ENCODE assay signal across 8 mouse cellular contexts in the genomic region with DNA sequence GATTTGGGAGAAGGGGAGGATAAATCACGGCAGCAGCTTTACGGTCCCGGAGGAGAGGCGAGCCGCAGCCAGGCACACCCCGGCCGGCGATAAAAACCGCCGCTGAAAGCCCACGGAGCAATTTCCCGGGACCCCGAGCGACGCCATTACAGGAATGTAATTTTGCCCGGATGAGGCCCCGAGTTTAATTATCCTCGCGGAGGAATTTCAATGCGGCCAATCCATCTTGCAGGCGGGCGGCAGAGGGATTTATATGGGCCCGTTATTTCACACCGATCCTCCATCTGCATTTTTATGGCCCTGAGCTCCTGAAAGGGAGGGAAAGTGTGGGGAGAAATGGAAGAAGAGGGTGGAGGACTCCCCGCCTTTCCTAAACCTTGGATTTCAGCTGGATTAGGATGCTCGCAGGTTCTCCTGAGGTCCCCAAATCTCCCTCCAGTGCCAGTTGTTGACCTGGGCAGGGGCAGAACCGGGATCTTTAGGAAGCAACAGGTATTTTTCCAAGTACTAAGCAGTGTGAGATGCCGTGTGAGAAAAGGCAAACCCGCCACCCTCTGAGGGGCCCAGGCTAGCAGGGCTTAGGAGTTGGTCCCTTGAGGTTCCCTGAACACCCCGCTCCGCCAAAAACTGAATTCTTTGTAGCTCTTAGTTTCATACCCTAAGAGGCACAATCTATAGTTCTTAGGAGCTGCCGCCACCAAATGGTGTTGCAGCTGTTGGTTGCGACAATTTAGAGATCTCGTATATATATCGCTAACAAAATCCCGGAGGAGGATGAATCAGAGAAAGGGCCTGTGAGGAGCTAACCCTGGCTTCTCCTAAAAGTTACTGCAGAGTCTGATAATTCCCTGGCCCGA. TPM values are rescaled to one million over a fixed set of nuclear protein-coding genes. Genes with fewer than 3 reads are reported as not detected.
A peak's percentile ranks its signal among the peaks of the same experiment; 100 is the strongest.
DNase-seq lines count a peak whose midpoint lies in the region; ATAC-seq lines count a peak whose summit lies in the region.

A gene (minus strand): TSS at position 138 of the 857 bp plus-strand sequence.

- H3K36me3 ChIP-seq in midbrain, embryonic 10.5 days = peaks cover 21% of the 10 kb centered on the region
- H3K36me3 ChIP-seq in stomach, embryonic 15.5 days = peaks cover 4% of the 10 kb centered on the region; the same call in 1 of the 2 replicates

- H3K4me2 ChIP-seq in stomach, embryonic 15.5 days = peak within 1 kb of the TSS; percentile 80

- DNase-seq in spleen, adult 18-20 months = peak; percentile 5 to 17
- DNase-seq in spleen, adult 12 weeks (ENCODE audit: low spot score) = no peak
- peak; percentile 31 to 51 for DNase-seq in gastrocnemius, postnatal 4 days (ENCODE audit: low spot score in 2 of 2)
- DNase-seq in left cerebral cortex, postnatal 4 days = peak; percentile 48
- no peak for DNase-seq in midbrain, embryonic 10.5 days (ENCODE audit: low spot score)

- ATAC-seq in common myeloid progenitor, adult 5-6 weeks (replicated peaks; ENCODE audit: low read depth, poor library complexity, severe bottlenecking) = no peak
- ATAC-seq in inflammation-experienced regulatory T-cells, adult 6 months = no peak
- no peak for ATAC-seq in stomach, embryonic 15.5 days (ENCODE audit: insufficient read depth, low FRiP score, low read depth)

- no peaks in the 10 kb centered on the region for H3K27me3 ChIP-seq in midbrain, embryonic 10.5 days (ENCODE audit: low read depth, poor library complexity, severe bottlenecking)
- H3K27me3 ChIP-seq in stomach, embryonic 15.5 days (replicated peaks) = no peaks in the 10 kb centered on the region

- H3K4me1 ChIP-seq in midbrain, embryonic 10.5 days = peaks cover 52% of the 10 kb centered on the region
- H3K4me1 ChIP-seq in stomach, embryonic 15.5 days = peaks cover 10% of the 10 kb centered on the region

- H3K9me3 ChIP-seq in midbrain, embryonic 10.5 days (replicated peaks) = no peaks in the 10 kb centered on the region
- H3K9me3 ChIP-seq in stomach, embryonic 15.5 days = no peaks in the 10 kb centered on the region

- WGBS in midbrain, embryonic 10.5 days = 2% methylated on average over 37 of the region's 37 CpGs
- WGBS in stomach, embryonic 15.5 days = 3% methylated on average over 37 of the region's 37 CpGs

- intact Hi-C loops in left cerebral cortex, postnatal 4 days (cut with DNase I) = loop anchor here (5.0 kb wide), 1 partner anchor 45 kb away; a partner anchor contains a TSS

- peak within 1 kb of the TSS; percentile 100 for H3K27ac ChIP-seq in midbrain, embryonic 10.5 days (replicated peaks)
- peak within 1 kb of the TSS; percentile 99 for H3K27ac ChIP-seq in stomach, embryonic 15.5 days

- H3K4me3 ChIP-seq in midbrain, embryonic 10.5 days = peak within 1 kb of the TSS; percentile 84
- H3K4me3 ChIP-seq in stomach, embryonic 15.5 days (replicated peaks) = peak within 1 kb of the TSS; percentile 53

- peak within 1 kb of the TSS; percentile 53 for H3K9ac ChIP-seq in stomach, embryonic 15.5 days

RNA-seq across cellular contexts. Expression of the gene that starts here (rescaled TPM):
- 24.4 and 33.1 TPM in 2 replicates for total RNA-seq in common myeloid progenitor, adult 5-6 weeks (2017)
- 10 to 100 TPM; 19.0 to 29.5 TPM for total RNA-seq in gastrocnemius, postnatal 4 days (2021)
- polyA plus RNA-seq in inflammation-experienced regulatory T-cells, adult 6 months (2017; shearing (Covaris generic)) = 10 to 100 TPM; 32.4 to 64.3 (median 37.5) TPM
- 10 to 100 TPM; 13.4 to 14.1 TPM for total RNA-seq in left cerebral cortex, postnatal 4 days (2021)
- 62.3 and 73.7 TPM in 2 replicates for polyA plus RNA-seq in midbrain, embryonic 10.5 days (2016; fragmentation: Nextera tagmentation; extraction: Ambion mirVana)
- polyA plus RNA-seq in stomach, embryonic 15.5 days (2015; fragmentation: Nextera tagmentation; extraction: Ambion mirVana) = 57.1 and 63.3 TPM in 2 replicates

Comparison
In these comparisons a context has a peak if more than half of its experiments do, and no peak if none do; other contexts are left out.
1. DNase-seq: peak in spleen, adult 18-20 months (2 of 2), gastrocnemius, postnatal 4 days (2 of 2) and left cerebral cortex, postnatal 4 days (single experiment); none in spleen, adult 12 weeks (single experiment) and midbrain, embryonic 10.5 days (single experiment).